Comparison of ENCODE assay signal across 7 mouse cellular contexts in genomic region chr11:102317298-102317900, GRCm38 (mm10). TPM values are rescaled to one million over a fixed set of nuclear protein-coding genes. Genes with fewer than 3 reads are reported as not detected.
A peak's percentile ranks its signal among the peaks of the same experiment; 100 is the strongest.
DNase-seq lines count a peak whose midpoint lies in the region; ATAC-seq and TF ChIP-seq lines count a peak whose summit lies in the region.

No protein-coding gene starts in this region.

- under 1% methylated on average over 80 of the region's 87 CpGs for WGBS in small intestine, adult 2 months

- peaks cover 14% of the 10 kb centered on the region for H3K4me1 ChIP-seq in small intestine, adult 2 months (ENCODE audit: control insufficient read depth, insufficient read depth, insufficient read length, low read length)

- peak overlapping the region; percentile 100 for H3K27ac ChIP-seq in small intestine, adult 2 months (ENCODE audit: insufficient read depth, low read depth, low read length)

- H3K27me3 ChIP-seq in small intestine, adult 2 months (ENCODE audit: control insufficient read depth, insufficient read depth, low read length): no peaks in the 10 kb centered on the region

- H3K36me3 ChIP-seq in small intestine, adult 2 months (ENCODE audit: control insufficient read depth, insufficient read depth, low read length): peaks cover 26% of the 10 kb centered on the region

- intact Hi-C loops in heart, postnatal 25 days (cut with DNase I): no loop called here
- intact Hi-C loops in left cerebral cortex, postnatal 14 days (cut with DNase I): no loop called here

- DNase-seq in CD8-positive naive resting alpha-beta T cell, adult 2 months (ENCODE audit: low read depth in 2 of 2, low spot score in 2 of 2): peak; percentile 50 to 61
- DNase-seq in ZHBTc4 (ENCODE audit: low read depth, low spot score): peak; percentile 74
- peak; percentile 36 for DNase-seq in heart, postnatal 25 days (ENCODE audit: low spot score)
- DNase-seq in left cerebral cortex, postnatal 14 days (ENCODE audit: low spot score in 2 of 2): peak; percentile 55 to 64

- no peak for TF ChIP-seq POLR2A in small intestine, adult 2 months (IDR thresholded peaks at IDR 0.05; ENCODE audit: low read depth, low read length)

- 0 out of 2 replicates have a peak, but pooled peaks have one; percentile 4 for ATAC-seq in erythroblast, adult 5-6 weeks (replicated peaks; ENCODE audit: low FRiP score, poor library complexity, severe bottlenecking)
- ATAC-seq in megakaryocyte, adult 5-6 weeks (ENCODE audit: poor library complexity, severe bottlenecking): peak; percentile 25

- H3K4me3 ChIP-seq in small intestine, adult 2 months (ENCODE audit: low read depth, low read length): peak overlapping the region; percentile 100

- TF ChIP-seq CTCF in small intestine, adult 2 months (IDR thresholded peaks at IDR 0.05; ENCODE audit: extremely low read depth, insufficient read length, insufficient replicate concordance, low read depth, low read length): peak; percentile 18; the same call in 1 of the 2 replicates

RNA-seq across cellular contexts. Expression of gene Ubtf, which starts 2.1 kb away (rescaled TPM):
- 19.0 and 22.8 TPM in 2 replicates for total RNA-seq in erythroblast, adult 5-6 weeks (2015; ENCODE audit: low replicate concordance)
- total RNA-seq in erythroblast, adult 5-6 weeks (2017; ENCODE audit: low replicate concordance): 119 and 258 TPM in 2 replicates
- 10 to 100 TPM; 56.7 to 57.3 TPM for total RNA-seq in heart, postnatal 25 days (2021)
- total RNA-seq in left cerebral cortex, postnatal 14 days (2021): 100 to 1,000 TPM; 104 to 108 TPM
- 19.6 and 22.4 TPM in 2 replicates for total RNA-seq in megakaryocyte, adult 5-6 weeks (2015)
- total RNA-seq in megakaryocyte, adult 5-6 weeks (2017): 82.8 and 90.2 TPM in 2 replicates
- polyA plus RNA-seq in small intestine, adult 2 months (2012; rRNA removed): 10.5 and 17.6 TPM in 2 replicates

RNA-seq across cellular contexts. Expression of gene Atxn7l3, which starts 21.0 kb away (rescaled TPM):
- 6.3 and 10.4 TPM in 2 replicates for total RNA-seq in erythroblast, adult 5-6 weeks (2015; ENCODE audit: low replicate concordance)
- total RNA-seq in erythroblast, adult 5-6 weeks (2017; ENCODE audit: low replicate concordance): 5.7 and 9.3 TPM in 2 replicates
- total RNA-seq in heart, postnatal 25 days (2021): 10 to 100 TPM; 21.1 to 21.7 TPM
- 100 to 1,000 TPM; 180 to 196 TPM for total RNA-seq in left cerebral cortex, postnatal 14 days (2021)
- total RNA-seq in megakaryocyte, adult 5-6 weeks (2015): 24.9 and 26.9 TPM in 2 replicates
- 25.5 and 25.7 TPM in 2 replicates for total RNA-seq in megakaryocyte, adult 5-6 weeks (2017)
- polyA plus RNA-seq in small intestine, adult 2 months (2012; rRNA removed): 15.1 and 30.2 TPM in 2 replicates

RNA-seq across cellular contexts. Expression of gene Tmub2, which starts 32.7 kb away (rescaled TPM):
- 15.9 and 17.1 TPM in 2 replicates for total RNA-seq in erythroblast, adult 5-6 weeks (2015; ENCODE audit: low replicate concordance)
- total RNA-seq in erythroblast, adult 5-6 weeks (2017; ENCODE audit: low replicate concordance): 17.0 and 28.0 TPM in 2 replicates
- 10 to 100 TPM; 20.7 to 23.3 TPM for total RNA-seq in heart, postnatal 25 days (2021)
- 10 to 100 TPM; 66.1 to 69.5 TPM for total RNA-seq in left cerebral cortex, postnatal 14 days (2021)
- 20.8 and 22.0 TPM in 2 replicates for total RNA-seq in megakaryocyte, adult 5-6 weeks (2015)
- 27.0 and 27.5 TPM in 2 replicates for total RNA-seq in megakaryocyte, adult 5-6 weeks (2017)
- polyA plus RNA-seq in small intestine, adult 2 months (2012; rRNA removed): 29.4 and 60.2 TPM in 2 replicates

RNA-seq across cellular contexts. Expression of gene Slc4a1, which starts 48.6 kb away (rescaled TPM):
- total RNA-seq in erythroblast, adult 5-6 weeks (2015; ENCODE audit: low replicate concordance): 4,977 and 5,433 TPM in 2 replicates
- 6,454 and 7,565 TPM in 2 replicates for total RNA-seq in erythroblast, adult 5-6 weeks (2017; ENCODE audit: low replicate concordance)
- total RNA-seq in heart, postnatal 25 days (2021): 1 to 10 TPM; 5.3 to 9.5 TPM
- 1 to 10 TPM; 1.2 to 1.3 TPM for total RNA-seq in left cerebral cortex, postnatal 14 days (2021)
- 3.3 and 8.2 TPM in 2 replicates for total RNA-seq in megakaryocyte, adult 5-6 weeks (2015)
- total RNA-seq in megakaryocyte, adult 5-6 weeks (2017): 3.3 and 7.2 TPM in 2 replicates
- not detected in 2 replicates for polyA plus RNA-seq in small intestine, adult 2 months (2012; rRNA removed)

RNA-seq across cellular contexts. Expression of gene Asb16, which starts 48.9 kb away (rescaled TPM):
- not detected in 2 replicates for total RNA-seq in erythroblast, adult 5-6 weeks (2015; ENCODE audit: low replicate concordance)
- not detected in 2 replicates for total RNA-seq in erythroblast, adult 5-6 weeks (2017; ENCODE audit: low replicate concordance)
- under 1 TPM; 0.61 to 0.68 TPM for total RNA-seq in heart, postnatal 25 days (2021)
- under 1 TPM; 0.59 to 0.72 TPM for total RNA-seq in left cerebral cortex, postnatal 14 days (2021)
- total RNA-seq in megakaryocyte, adult 5-6 weeks (2015): 0.04 TPM in 1 of 2 replicates, not detected in the other
- not detected in 2 replicates for total RNA-seq in megakaryocyte, adult 5-6 weeks (2017)
- polyA plus RNA-seq in small intestine, adult 2 months (2012; rRNA removed): 0.29 and 1.8 TPM in 2 replicates

Comparison
In these comparisons a context has a peak if more than half of its experiments do, and no peak if none do; other contexts are left out.
1. Peak in every context shown above with its lines: DNase-seq, ATAC-seq, H3K4me3 ChIP-seq and H3K27ac ChIP-seq.
2. RNA of gene Atxn7l3, which starts 21.0 kb away (total RNA-seq): 180 to 196 TPM in left cerebral cortex, postnatal 14 days; 24.9 to 26.9 TPM in megakaryocyte, adult 5-6 weeks, 21.1 to 21.7 TPM in heart, postnatal 25 days and 5.7 to 10.4 TPM in erythroblast, adult 5-6 weeks; every median in the first group is over 4 times any median in the second.